Mouse (Mus musculus): Measurements from ENCODE around the gene Rnf113a2. TPM values are rescaled to one million over a fixed set of nuclear protein-coding genes. Genes with fewer than 3 reads are reported as not detected.

Rnf113a2 gene
- total RNA-seq, 1 experiment, result 20.8 TPM

DNA sequence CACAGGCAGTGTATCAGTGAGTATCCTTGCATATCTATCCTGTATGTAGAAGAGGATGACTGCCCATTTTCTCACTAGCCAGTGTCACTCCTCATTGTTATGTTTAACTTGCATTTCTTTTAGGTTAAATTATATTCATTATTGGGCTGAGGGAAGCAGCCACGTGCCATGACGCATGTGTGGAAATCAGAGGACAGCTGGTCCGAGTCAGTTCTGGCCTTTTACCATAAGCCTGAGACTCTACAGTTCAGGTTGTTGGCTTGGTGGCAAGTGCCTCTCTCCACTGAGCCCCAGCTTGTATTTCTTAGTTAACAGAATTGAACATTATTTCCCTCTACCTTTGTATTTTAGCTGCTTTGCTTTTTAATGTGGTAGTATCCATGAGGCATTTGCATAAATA, 39.9 kb downstream of the Rnf113a2 start:
- Histone ChIP-seq H3K27ac (ENCODE audit: insufficient read depth, low read depth, low read length, poor library complexity, severe bottlenecking) (no peak overlapping the region), H3K4me3 (ENCODE audit: insufficient read depth in 1 of 2, low read depth in 1 of 2, low read length in 2 of 2, poor library complexity in 1 of 2, severe bottlenecking in 1 of 2) (no peak overlapping the region), H3K9ac (ENCODE audit: insufficient read depth, low read depth, low read length, poor library complexity, severe bottlenecking) (no peak overlapping the region), H3K9me3 (ENCODE audit: control insufficient read depth, insufficient read depth, low read depth, low read length) (no peaks in the 10 kb centered on the region), H3K36me3 (ENCODE audit: control insufficient read depth, insufficient read depth, low read length, poor library complexity, severe bottlenecking) (peaks cover 11% of the 10 kb centered on the region), H3K4me1 (ENCODE audit: control insufficient read depth in 2 of 2, insufficient read depth in 2 of 2, low read length in 2 of 2, poor library complexity in 1 of 2) (no peaks in the 10 kb centered on the region)
- DNase-seq (ENCODE audit: low read depth, low spot score), result no peak
- TF ChIP-seq MAFK (IDR thresholded peaks at IDR 0.05; ENCODE audit: insufficient read depth, low read depth, low read length) (no peak), CHD2 (IDR thresholded peaks at IDR 0.05; ENCODE audit: low read depth, low read length) (no peak), ZC3H11A (IDR thresholded peaks at IDR 0.05; ENCODE audit: borderline replicate concordance, low read depth, low read length) (no peak), ZNF384 (IDR thresholded peaks at IDR 0.05; ENCODE audit: low read depth, low read length) (no peak), HCFC1 (IDR thresholded peaks at IDR 0.05; ENCODE audit: borderline replicate concordance, insufficient read depth, low read length) (no peak)
- in situ Hi-C loops (cut with MboI; ENCODE audit: low sequenced_read_pairs in 2 of 2, unreplicated experiment in 2 of 2), result no loop called here

DNA sequence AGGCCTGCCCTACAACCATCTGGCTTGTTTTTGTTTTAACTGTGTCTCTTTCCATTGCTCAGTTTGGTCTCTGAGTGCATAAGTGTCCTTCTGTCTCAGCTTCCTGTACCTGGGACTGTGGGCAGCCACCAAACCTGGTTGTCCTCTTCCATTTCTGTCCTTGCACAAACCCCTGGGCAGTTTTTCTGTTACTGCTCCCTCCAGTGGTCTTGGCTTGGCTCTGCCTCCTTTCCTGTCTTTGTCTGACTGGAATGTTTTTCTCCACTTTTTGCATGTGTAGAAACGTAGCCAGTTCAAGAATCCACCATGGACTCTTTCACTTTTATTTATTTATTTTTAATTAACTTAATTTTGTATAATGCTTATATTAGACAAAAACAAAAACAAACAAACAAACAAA, 42.8 kb downstream of the Rnf113a2 start:
- in situ Hi-C loops (cut with MboI; ENCODE audit: low sequenced_read_pairs in 2 of 2, unreplicated experiment in 2 of 2), result no loop called here
- Histone ChIP-seq H3K9ac (ENCODE audit: insufficient read depth, low read depth, low read length, poor library complexity, severe bottlenecking) (no peak overlapping the region), H3K9me3 (ENCODE audit: control insufficient read depth, insufficient read depth, low read depth, low read length) (no peaks in the 10 kb centered on the region), H3K27ac (ENCODE audit: insufficient read depth, low read depth, low read length, poor library complexity, severe bottlenecking) (no peak overlapping the region), H3K4me1 (ENCODE audit: control insufficient read depth in 2 of 2, insufficient read depth in 2 of 2, low read length in 2 of 2, poor library complexity in 1 of 2) (no peaks in the 10 kb centered on the region), H3K4me3 (ENCODE audit: insufficient read depth in 1 of 2, low read depth in 1 of 2, low read length in 2 of 2, poor library complexity in 1 of 2, severe bottlenecking in 1 of 2) (no peak overlapping the region), H3K36me3 (ENCODE audit: control insufficient read depth, insufficient read depth, low read length, poor library complexity, severe bottlenecking) (peaks cover 17% of the 10 kb centered on the region)
- DNase-seq (ENCODE audit: low read depth, low spot score), result no peak
- TF ChIP-seq ZC3H11A (IDR thresholded peaks at IDR 0.05; ENCODE audit: borderline replicate concordance, low read depth, low read length), result no peak
- TF ChIP-seq HCFC1 (IDR thresholded peaks at IDR 0.05; ENCODE audit: borderline replicate concordance, insufficient read depth, low read length), result no peak
- TF ChIP-seq MAFK (IDR thresholded peaks at IDR 0.05; ENCODE audit: insufficient read depth, low read depth, low read length), result no peak
- TF ChIP-seq CHD2 (IDR thresholded peaks at IDR 0.05; ENCODE audit: low read depth, low read length), result no peak
- TF ChIP-seq ZNF384 (IDR thresholded peaks at IDR 0.05; ENCODE audit: low read depth, low read length), result no peak

DNA sequence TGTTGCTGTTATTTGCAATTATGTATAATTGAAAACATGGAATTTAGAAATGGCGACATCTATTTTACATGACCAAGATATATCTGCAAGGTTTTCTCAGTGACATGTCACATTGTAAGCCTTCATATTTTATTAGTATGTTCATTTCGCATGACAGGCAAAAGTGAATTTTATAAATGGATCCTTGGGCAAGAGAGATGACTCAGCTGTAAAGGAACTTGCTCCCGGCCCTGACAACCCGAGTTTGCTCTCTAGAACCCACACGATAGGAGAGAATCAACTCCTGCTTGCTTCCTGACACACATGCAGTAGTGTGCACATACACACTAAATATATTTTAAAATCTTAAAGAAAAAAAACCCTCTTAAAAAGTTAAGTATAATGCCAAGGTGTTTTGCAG, 44.4 kb downstream of the Rnf113a2 start:
- Histone ChIP-seq H3K27ac (ENCODE audit: insufficient read depth, low read depth, low read length, poor library complexity, severe bottlenecking) (no peak overlapping the region), H3K4me3 (ENCODE audit: insufficient read depth in 1 of 2, low read depth in 1 of 2, low read length in 2 of 2, poor library complexity in 1 of 2, severe bottlenecking in 1 of 2) (no peak overlapping the region), H3K36me3 (ENCODE audit: control insufficient read depth, insufficient read depth, low read length, poor library complexity, severe bottlenecking) (peaks cover 17% of the 10 kb centered on the region), H3K9ac (ENCODE audit: insufficient read depth, low read depth, low read length, poor library complexity, severe bottlenecking) (no peak overlapping the region), H3K4me1 (ENCODE audit: control insufficient read depth in 2 of 2, insufficient read depth in 2 of 2, low read length in 2 of 2, poor library complexity in 1 of 2) (no peaks in the 10 kb centered on the region), H3K9me3 (ENCODE audit: control insufficient read depth, insufficient read depth, low read depth, low read length) (no peaks in the 10 kb centered on the region)
- DNase-seq (ENCODE audit: low read depth, low spot score), result no peak
- TF ChIP-seq CHD2 (IDR thresholded peaks at IDR 0.05; ENCODE audit: low read depth, low read length) (no peak), HCFC1 (IDR thresholded peaks at IDR 0.05; ENCODE audit: borderline replicate concordance, insufficient read depth, low read length) (no peak), MAFK (IDR thresholded peaks at IDR 0.05; ENCODE audit: insufficient read depth, low read depth, low read length) (no peak), ZNF384 (IDR thresholded peaks at IDR 0.05; ENCODE audit: low read depth, low read length) (no peak), ZC3H11A (IDR thresholded peaks at IDR 0.05; ENCODE audit: borderline replicate concordance, low read depth, low read length) (no peak)
- in situ Hi-C loops (cut with MboI; ENCODE audit: low sequenced_read_pairs in 2 of 2, unreplicated experiment in 2 of 2), result no loop called here

DNA sequence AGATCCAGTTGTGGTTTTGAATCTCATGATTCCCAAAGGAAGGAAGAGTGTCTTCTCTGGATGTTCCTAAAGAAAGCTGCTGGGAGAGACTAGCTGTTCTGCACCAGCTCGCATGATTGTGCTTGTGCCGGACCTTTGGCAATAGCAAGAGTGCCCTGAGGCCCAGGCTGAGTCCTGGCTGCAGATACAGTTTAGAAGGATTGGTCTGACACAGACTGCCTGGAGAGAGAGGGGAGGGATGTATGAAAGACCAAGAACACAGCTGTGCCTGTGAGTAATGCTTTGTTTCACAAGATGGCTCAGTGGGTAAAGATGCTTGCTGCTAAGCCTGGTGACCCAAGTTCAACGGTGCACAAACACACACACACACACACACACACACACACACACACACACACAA, 45.9 kb downstream of the Rnf113a2 start:
- Histone ChIP-seq H3K36me3 (ENCODE audit: control insufficient read depth, insufficient read depth, low read length, poor library complexity, severe bottlenecking) (peaks cover 14% of the 10 kb centered on the region), H3K9me3 (ENCODE audit: control insufficient read depth, insufficient read depth, low read depth, low read length) (no peaks in the 10 kb centered on the region), H3K4me1 (ENCODE audit: control insufficient read depth in 2 of 2, insufficient read depth in 2 of 2, low read length in 2 of 2, poor library complexity in 1 of 2) (no peaks in the 10 kb centered on the region), H3K4me3 (ENCODE audit: insufficient read depth in 1 of 2, low read depth in 1 of 2, low read length in 2 of 2, poor library complexity in 1 of 2, severe bottlenecking in 1 of 2) (no peak overlapping the region), H3K27ac (ENCODE audit: insufficient read depth, low read depth, low read length, poor library complexity, severe bottlenecking) (no peak overlapping the region), H3K9ac (ENCODE audit: insufficient read depth, low read depth, low read length, poor library complexity, severe bottlenecking) (no peak overlapping the region)
- TF ChIP-seq ZC3H11A (IDR thresholded peaks at IDR 0.05; ENCODE audit: borderline replicate concordance, low read depth, low read length), result no peak
- TF ChIP-seq HCFC1 (IDR thresholded peaks at IDR 0.05; ENCODE audit: borderline replicate concordance, insufficient read depth, low read length), result no peak
- no peak for TF ChIP-seq ZNF384 (IDR thresholded peaks at IDR 0.05; ENCODE audit: low read depth, low read length)
- TF ChIP-seq CHD2 (IDR thresholded peaks at IDR 0.05; ENCODE audit: low read depth, low read length), result no peak
- TF ChIP-seq MAFK (IDR thresholded peaks at IDR 0.05; ENCODE audit: insufficient read depth, low read depth, low read length), result no peak
- no peak for DNase-seq (ENCODE audit: low read depth, low spot score)
- in situ Hi-C loops (cut with MboI; ENCODE audit: low sequenced_read_pairs in 2 of 2, unreplicated experiment in 2 of 2), result no loop called here

Other genes starting within 250 kb of the Rnf113a2 start
- 9.6 and 19.3 TPM in 2 replicates for gene Elmsan1, start 198.3 kb upstream of the Rnf113a2 start, total RNA-seq (2012; rRNA removed)
- gene Ptgr2, start 132.0 kb upstream of the Rnf113a2 start, total RNA-seq (2012; rRNA removed), result 16.2 and 16.7 TPM in 2 replicates
- 36.5 and 39.6 TPM in 2 replicates for gene Zfp410, start 100.3 kb upstream of the Rnf113a2 start, total RNA-seq (2012; rRNA removed)
- 49.6 and 82.6 TPM in 2 replicates for gene Coq6, start 55.5 kb upstream of the Rnf113a2 start, total RNA-seq (2012; rRNA removed)
- 2.9 and 3.7 TPM in 2 replicates for gene Fam161b, start 55.4 kb upstream of the Rnf113a2 start, total RNA-seq (2012; rRNA removed)
- 6.4 and 6.9 TPM in 2 replicates for gene Entpd5, start 8.2 kb upstream of the Rnf113a2 start, total RNA-seq (2012; rRNA removed)
- 0.63 and 1.2 TPM in 2 replicates for gene Bbof1, start 8.1 kb upstream of the Rnf113a2 start, total RNA-seq (2012; rRNA removed)
- 11.4 and 11.9 TPM in 2 replicates for gene Aldh6a1, start 33.8 kb downstream of the Rnf113a2 start, total RNA-seq (2012; rRNA removed)
- 10.5 and 13.0 TPM in 2 replicates for gene Lin52, start 34.2 kb downstream of the Rnf113a2 start, total RNA-seq (2012; rRNA removed)
- 0.05 TPM in 1 of 2 replicates, not detected in the other for gene Vsx2, start 152.6 kb downstream of the Rnf113a2 start, total RNA-seq (2012; rRNA removed)
- gene Abcd4, start 200.2 kb downstream of the Rnf113a2 start, total RNA-seq (2012; rRNA removed), result 26.9 and 49.5 TPM in 2 replicates
- 4.1 and 5.8 TPM in 2 replicates for gene Vrtn, start 223.8 kb downstream of the Rnf113a2 start, total RNA-seq (2012; rRNA removed)

Measured in ES-E14 (cell line).